Mouse (Mus musculus) limb, embryonic 13.5 days (tissue): ENCODE data around the gene Cask. TPM values are rescaled to one million over a fixed set of nuclear protein-coding genes. Genes with fewer than 3 reads are reported as not detected.

Experiments used
- ATAC-seq: fragments of 200-750 bp; cut with Nextera tagmentation; 2 replicates; pipeline ENCODE4 v1.8.0; 2017; ENCODE audit warnings: low read depth, moderate number of reproducible peaks, moderate TSS enrichment; ENCODE audit not compliant: low FRiP score
- H3K27ac ChIP-seq: fragments of 300-500 bp; sonication (generic); 2 replicates; pipeline ENCODE4 v1.5.1; 2015; ENCODE audit warnings: inconsistent platforms, mild to moderate bottlenecking, moderate library complexity
- H3K27me3 ChIP-seq: fragments of 300-500 bp; sonication (generic); 2 replicates; pipeline ENCODE4 v1.6.1; 2015; ENCODE audit warnings: mild to moderate bottlenecking, inconsistent platforms
- H3K36me3 ChIP-seq: fragments of 300-500 bp; sonication (generic); 2 replicates; pipeline ENCODE4 v1.6.1; 2015; ENCODE audit warnings: inconsistent platforms, mild to moderate bottlenecking, moderate library complexity
- H3K4me1 ChIP-seq: fragments of 300-500 bp; sonication (generic); 2 replicates; pipeline ENCODE4 v1.6.1; 2015; ENCODE audit warnings: inconsistent platforms
- H3K4me2 ChIP-seq: fragments of 300-500 bp; sonication (generic); replicated peaks from 2 replicates; pipeline ENCODE4 v1.6.1; 2015; ENCODE audit warnings: inconsistent platforms, mild to moderate bottlenecking, moderate library complexity
- H3K4me3 ChIP-seq: fragments of 300-500 bp; sonication (generic); 2 replicates; pipeline ENCODE4 v1.5.1; 2015; ENCODE audit warnings: moderate library complexity, mild to moderate bottlenecking, inconsistent platforms
- H3K9ac ChIP-seq: fragments of 300-500 bp; sonication (generic); 2 replicates; pipeline ENCODE4 v1.6.1; 2015; ENCODE audit warnings: mild to moderate bottlenecking, inconsistent platforms
- H3K9me3 ChIP-seq: fragments of 300-500 bp; sonication (generic); 2 replicates; pipeline ENCODE4 v1.6.1; 2016; ENCODE audit warnings: inconsistent platforms
- whole genome bisulfite sequencing: fragments of 180-500 bp; shearing (Covaris S2); methylation state at CpG from one replicate; pipeline ENCODE4 v1.1.7; 2015; 5-methylcytosine and 5-hydroxymethylcytosine counted together
- microRNA-seq: library from miRNA; unstranded; fragments of <30 nt; microRNA quantifications from one replicate; pipeline ENCODE4, GENCODE M21; 2016
- polyA plus RNA-seq: library from polyadenylated mRNA; unstranded; fragments of >200 nt; fragmentation: Nextera tagmentation; extraction: Ambion mirVana; gene quantifications from 2 replicates; pipeline ENCODE4 v1.2.1, GENCODE M21; 2015

The Cask gene
- polyA plus RNA-seq, 1 experiment from 2014 or later: 20.4 TPM

GRCm38 (mm10) chrX:13471925-13472324 lies 379.2 kb downstream of the Cask start:
- H3K4me3 ChIP-seq: no peak overlapping the region
- no peak overlapping the region for H3K27ac ChIP-seq
- H3K27me3 ChIP-seq: 0 out of 2 replicates have a peak, but pooled peaks cover 10% of the 10 kb centered on the region
- ATAC-seq: no peak
- no peaks in the 10 kb centered on the region for H3K36me3 ChIP-seq
- no peaks in the 10 kb centered on the region for H3K4me1 ChIP-seq
- WGBS: 79% methylated on average over 3 of the region's 3 CpGs
- H3K9ac ChIP-seq: no peak overlapping the region
- no peak overlapping the region for H3K4me2 ChIP-seq
- H3K9me3 ChIP-seq: no peaks in the 10 kb centered on the region

DNA sequence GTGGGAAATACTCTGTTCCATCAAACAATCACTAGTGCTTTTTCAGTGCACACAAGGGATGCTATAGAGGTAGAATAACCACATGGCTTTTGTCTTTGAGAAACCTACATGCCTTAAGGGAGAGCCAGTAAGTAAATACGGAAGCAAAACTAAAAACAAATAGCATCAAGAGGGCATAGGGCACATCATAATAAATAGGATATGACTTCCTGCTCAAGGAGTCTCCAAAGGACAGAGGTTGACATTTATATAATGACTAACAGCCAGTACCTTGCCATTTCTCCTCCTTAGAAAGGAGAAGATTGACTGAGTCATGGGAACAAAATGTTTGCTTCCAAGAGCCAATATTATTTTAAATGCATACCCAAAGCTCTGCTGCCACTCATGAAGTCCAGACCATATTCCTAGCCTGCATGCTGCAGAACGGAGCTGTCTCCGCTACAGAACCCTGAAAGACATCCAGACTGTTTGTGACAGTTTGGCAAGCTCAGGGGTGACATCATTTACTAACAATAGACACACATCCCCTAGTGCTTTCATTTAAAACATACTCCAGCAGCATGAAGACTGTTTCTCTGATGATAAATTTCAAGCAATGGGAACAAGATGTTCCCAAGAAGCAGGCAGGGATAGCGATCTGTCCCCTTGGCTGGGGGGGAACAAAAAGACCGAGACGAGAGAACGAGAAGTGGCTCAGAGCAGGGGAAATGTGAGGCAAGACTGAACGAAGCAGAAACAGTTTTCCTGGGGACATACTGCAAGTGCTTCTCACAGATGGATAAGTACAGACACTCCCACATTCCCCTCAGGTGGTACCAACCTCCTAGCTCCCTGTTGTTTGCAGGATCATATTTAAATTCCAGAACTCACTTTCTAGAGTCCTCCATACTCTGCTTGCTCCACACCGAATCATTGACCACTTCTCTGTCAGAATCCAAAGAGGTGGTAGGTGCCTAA lies 381.7 kb downstream of the Cask start:
- Histone ChIP-seq H3K9ac (no peak overlapping the region), H3K27ac (no peak overlapping the region), H3K27me3 (0 out of 2 replicates have a peak, but pooled peaks cover 10% of the 10 kb centered on the region), H3K9me3 (no peaks in the 10 kb centered on the region), H3K4me3 (no peak overlapping the region), H3K36me3 (no peaks in the 10 kb centered on the region), H3K4me1 (no peaks in the 10 kb centered on the region), H3K4me2 (no peak overlapping the region)
- no peak for ATAC-seq
- 65% methylated on average over 9 of the region's 9 CpGs for WGBS

DNA sequence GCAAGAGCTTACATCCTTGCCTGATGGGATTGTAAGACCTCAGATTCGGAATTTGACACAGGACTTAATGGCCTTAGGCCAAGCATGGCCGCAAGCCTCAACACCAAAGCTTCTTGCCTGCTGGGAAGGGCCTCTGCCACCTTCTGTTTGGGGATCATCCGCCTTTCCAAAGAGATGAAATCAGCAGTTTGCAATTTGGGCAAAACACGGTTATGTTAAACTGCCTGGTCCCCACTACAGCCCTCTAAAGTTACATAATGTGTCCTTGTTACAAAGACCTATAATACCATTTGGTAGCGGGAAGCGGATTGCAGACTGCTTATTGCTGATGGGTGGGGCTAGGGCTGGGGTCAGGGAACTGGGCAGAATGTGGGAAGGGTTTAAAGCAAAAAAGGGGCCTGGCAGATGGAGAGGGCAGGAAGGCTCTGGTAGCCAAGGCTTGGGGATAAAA lies 384.0 kb downstream of the Cask start:
- no peak for ATAC-seq

More for the DNA sequence above, 384.0 kb downstream of the Cask start:
- 0 out of 2 replicates have a peak, but pooled peaks cover 10% of the 10 kb centered on the region for H3K27me3 ChIP-seq
- H3K36me3 ChIP-seq: no peaks in the 10 kb centered on the region
- no peak overlapping the region for H3K9ac ChIP-seq
- H3K9me3 ChIP-seq: no peaks in the 10 kb centered on the region
- WGBS: 64% methylated on average over 6 of the region's 6 CpGs
- H3K4me3 ChIP-seq: no peak overlapping the region
- H3K4me1 ChIP-seq: no peaks in the 10 kb centered on the region
- H3K4me2 ChIP-seq: no peak overlapping the region
- H3K27ac ChIP-seq: no peak overlapping the region

Small RNA genes within 50 kb of the gene (microRNA-seq; reads per million reads assigned to microRNA genes)
- gene Gm25246: not detected

Other genes starting within 250 kb of the Cask start
- 2.1 and 2.9 TPM in 2 replicates for gene Gpr34, start 219.3 kb downstream of the Cask start, polyA plus RNA-seq
- gene Gpr82, start 190.0 kb downstream of the Cask start, polyA plus RNA-seq: 0.64 and 0.70 TPM in 2 replicates